Mouse (Mus musculus) small intestine, adult 10 weeks (tissue): Measurements from ENCODE around the gene Agtr1b. TPM values are rescaled to one million over a fixed set of nuclear protein-coding genes. Genes with fewer than 3 reads are reported as not detected.

ENCODE experiments used
- polyA plus RNA-seq: library from polyadenylated mRNA; stranded (reverse); fragments of 350-450 nt; fragmentation: Illumina TruSeq; extraction: RNeasy Lipid Tissue Mini Kit (QIAGEN cat#74804); gene quantifications from one replicate; pipeline ENCODE4 v1.2.3, GENCODE M21; 2014; ENCODE audit warnings: low replicate concordance

Agtr1b gene
- 1.4 TPM for polyA plus RNA-seq

DNA sequence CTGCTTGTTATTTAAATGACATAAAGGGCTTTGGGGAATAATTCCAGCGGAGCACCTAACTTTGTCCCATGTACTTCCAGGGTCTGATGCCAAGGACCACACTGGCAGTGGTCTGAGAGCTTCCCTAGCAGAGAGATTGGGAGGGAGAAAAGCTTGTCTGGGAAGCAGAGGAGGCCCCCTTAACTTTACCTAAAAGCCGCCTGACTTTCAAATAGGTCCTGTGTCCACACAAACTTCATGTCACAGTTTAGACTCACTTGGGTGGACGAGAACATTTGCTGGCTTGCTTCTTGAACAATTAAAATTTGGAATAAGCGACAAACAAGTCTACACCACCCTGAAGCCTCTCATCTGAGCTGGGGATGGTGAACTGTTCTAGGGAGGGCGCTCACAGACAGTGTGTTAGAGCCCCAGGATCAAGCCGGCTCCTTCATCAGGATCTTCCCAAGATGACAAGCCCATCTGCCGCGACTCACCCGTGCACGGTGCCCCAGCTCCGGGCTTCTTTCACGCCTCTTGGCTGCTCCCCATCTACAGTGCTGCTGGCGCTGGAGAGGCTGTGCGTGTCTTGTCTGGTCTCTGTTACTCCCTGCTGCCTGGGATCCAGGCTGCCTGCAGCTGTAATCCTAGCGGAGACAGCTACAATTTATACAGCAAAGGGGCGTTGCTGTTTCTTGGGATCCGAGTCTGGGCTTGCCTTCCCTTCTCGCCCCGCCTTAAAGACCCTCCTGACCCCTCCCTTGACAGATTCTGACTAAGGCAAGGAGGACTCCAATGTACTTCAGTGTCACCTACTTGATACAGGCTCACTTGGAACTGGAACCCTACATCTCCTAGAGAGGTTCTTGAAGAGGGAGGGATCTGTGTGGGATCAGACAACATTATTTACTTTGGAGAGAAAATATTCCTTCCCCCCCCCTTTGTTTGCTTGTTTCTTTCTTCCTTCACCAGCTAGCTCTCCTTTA, at the start of gene Agtr1b:
Agtr1b (minus strand) TSS at position 620 of the 965 bp plus-strand sequence.

DNA sequence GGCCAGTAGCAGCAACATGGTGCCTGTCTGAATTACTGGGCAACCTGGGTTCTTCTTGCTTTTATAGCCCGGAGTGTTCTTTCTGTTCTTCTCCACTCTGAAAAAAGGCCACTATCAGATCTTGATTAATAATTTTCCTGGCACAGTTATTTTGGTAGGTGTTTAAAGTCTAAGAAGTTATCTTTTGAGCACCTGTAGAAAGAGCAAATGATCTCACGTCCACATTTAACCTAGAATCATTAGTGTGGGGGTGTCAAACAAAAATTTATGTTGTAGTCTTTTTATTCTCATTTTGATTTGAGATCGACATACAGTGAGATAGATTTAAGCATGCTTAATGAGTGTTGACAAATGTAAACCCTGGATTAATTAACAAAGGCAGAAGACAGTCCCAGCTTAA, 91.3 kb downstream of the Agtr1b start, which contains the start of gene Cpb1:
Cpb1 (minus strand) TSS at position 101 of the 400 bp plus-strand sequence.

Other genes with a start within 250 kb of the Agtr1b start
- 31.4 TPM for gene Gyg, start 211.9 kb downstream of the Agtr1b start, polyA plus RNA-seq
- gene Cpa3, start 125.0 kb downstream of the Agtr1b start, polyA plus RNA-seq, result 1.3 TPM
- gene Cpb1, start 91.4 kb downstream of the Agtr1b start, polyA plus RNA-seq, result 1,149 TPM